Mouse (Mus musculus) layer of hippocampus, adult 9-10 months (tissue): ENCODE measurements around the gene Gpr119.

ENCODE experiments used
- DNase-seq: peaks from one replicate; pipeline ENCODE4 v3.0.0; 2022; ENCODE audit warnings: low spot score

Gpr119 gene

DNA sequence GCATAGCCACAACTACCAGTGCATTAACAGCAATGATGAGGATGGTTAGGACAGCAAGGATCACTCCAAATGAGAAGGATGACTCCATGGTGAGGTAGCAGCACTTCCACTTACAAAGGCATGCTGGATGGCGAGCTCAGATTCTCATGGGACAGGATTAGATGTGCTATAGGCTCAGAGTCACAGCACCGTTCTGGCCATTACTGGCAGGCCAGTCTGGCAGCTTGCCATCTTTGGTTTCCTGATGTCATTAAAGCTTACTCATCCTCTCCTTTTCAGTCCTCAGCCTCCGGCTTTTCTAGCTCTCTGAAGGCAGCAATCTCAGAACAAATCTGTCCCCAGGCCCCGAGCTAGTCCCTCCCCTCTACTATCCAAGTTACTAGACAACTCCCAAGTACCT, at the start of gene Gpr119:
Gene Gpr119 (minus strand): TSS at position 308 of the 400 bp plus-strand sequence.
- no peak for DNase-seq

- DNase-seq: no peak
These were observed 38.6 kb upstream of the Gpr119 start for GRCm38 (mm10) chrX:48712846-48713245.

- DNase-seq: no peak
These were observed 35.4 kb upstream of the Gpr119 start for GRCm38 (mm10) chrX:48709701-48710100.

DNA sequence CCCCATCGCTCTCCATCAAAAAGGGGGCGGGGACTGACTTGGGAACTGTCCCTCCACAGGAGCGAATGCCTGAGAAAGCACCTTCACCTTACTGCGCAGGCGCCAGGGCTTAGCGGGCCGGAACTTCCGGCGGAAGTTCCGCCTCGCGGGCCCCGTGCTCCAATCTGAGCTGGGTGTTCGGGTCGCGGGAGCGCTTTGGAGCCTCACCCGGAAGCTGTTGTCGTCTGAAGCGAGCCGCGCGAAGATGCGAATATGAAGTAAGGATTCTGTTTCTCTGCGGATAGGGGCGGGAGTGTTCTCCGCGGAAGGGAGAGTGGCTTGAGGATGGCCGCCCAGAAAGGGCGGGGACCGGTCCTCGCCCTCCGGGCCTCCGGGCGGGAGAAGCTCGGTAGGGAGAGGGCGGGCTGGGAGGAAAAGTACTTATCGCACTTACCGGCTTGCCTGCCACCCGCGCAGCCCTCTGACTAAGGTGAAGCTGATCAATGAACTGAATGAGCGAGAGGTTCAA, 20.6 kb upstream of the Gpr119 start, which contains the start of gene Rbmx2:
Gene Rbmx2 (plus strand): TSS at position 141 of the 508 bp plus-strand sequence.
- DNase-seq: peak; percentile 59

- no peak for DNase-seq
These were observed 20.2 kb upstream of the Gpr119 start for GRCm38 (mm10) chrX:48694460-48694859.

DNA sequence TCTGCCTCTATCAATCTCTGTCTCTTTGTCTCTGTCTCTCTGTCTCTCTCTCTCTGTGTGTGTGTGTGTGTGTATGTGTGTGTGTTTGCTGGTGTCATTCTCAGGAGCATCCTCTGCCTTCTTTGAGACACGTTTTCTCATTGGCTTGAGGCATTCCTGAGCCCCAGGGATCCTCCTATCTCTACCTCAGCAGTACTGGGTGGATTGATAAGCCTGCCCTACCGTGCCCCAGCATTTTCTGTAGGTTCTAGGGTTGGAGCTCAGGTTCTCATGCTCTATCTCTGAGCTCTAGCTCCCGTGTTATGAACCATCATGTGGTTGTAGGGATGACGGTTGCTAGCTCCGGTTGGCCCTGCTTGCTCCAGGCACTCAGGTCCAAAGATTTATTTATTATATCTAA, 9.6 kb upstream of the Gpr119 start:
- DNase-seq: no peak

DNA sequence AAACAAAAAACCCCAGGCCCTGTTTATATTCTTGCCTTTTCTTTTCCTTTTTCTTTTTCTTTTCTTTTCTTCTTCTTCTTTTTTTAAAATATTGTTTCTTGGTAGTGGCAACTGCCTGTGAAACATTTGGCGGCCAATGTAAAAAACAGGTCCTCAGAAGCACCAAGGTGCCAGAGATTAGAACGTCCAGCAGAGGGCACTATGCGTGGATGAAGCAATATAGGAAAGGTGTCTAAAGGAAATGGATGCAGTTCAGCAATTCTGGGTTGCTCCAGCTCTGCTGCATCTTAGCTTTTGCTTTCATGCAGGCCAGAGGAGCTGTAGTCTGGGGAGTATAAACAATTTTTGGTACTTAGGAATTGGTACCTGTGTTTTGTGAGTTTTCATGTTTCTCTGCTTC, 9.2 kb upstream of the Gpr119 start:
- DNase-seq: peak; percentile 17

DNA sequence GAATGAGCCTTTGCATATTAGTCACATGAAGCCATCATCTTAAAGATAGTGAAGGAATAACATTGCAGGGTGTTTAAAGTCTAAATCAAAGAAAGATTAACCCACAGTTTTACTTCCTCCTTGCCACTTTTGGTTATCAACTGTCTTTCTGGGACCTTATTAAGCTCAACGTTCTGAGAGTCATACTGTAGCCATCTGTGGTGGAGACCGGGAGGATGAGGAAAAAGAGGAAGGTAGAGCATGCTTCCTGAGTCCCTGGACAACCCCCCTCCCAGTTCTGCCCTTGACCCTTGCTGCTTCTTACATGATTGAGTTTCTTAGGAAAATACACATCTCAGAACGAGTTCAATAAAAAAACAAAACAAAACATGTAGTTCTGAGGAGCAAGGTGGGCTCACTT, 2.6 kb downstream of the Gpr119 start:
- DNase-seq: no peak

DNA sequence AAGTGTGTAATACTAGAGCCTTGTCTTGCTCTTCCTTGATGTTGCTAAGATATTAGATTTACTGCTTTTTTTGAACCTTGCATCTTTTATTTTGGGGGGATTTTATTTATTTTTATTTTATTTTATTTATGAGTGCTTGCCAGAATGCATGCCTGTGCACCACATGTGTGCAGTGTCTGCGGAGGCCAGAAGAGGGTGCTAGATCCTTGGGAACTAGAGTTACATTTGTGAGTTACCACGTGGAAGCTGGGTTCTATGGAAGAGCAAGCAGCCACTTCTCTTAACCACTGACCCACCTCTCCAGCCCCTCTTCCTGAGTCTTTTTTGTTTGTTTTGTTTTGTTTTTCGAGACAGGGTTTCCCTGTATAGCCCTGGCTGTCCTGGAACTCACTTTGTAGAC, 4.7 kb downstream of the Gpr119 start:
- DNase-seq: no peak

DNA sequence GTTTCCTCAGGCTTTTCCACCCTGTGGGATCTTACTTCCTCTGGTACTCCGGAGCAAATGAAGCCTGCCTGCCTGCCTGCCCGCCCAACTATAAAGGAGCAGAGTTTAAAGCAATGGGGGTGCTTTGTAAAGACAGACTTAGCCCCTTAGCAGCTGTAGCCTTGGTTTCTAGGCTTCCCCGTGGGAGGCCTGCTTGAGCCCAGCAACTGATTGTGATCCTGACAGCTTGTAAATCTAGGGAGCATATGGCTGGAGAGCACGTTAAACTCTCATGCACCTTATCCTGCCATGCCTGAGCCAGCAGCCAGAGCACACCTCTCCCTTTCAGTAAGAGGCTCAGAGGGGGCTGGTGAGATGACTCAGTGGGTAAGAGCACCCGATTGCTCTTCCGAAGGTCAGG, 7.5 kb downstream of the Gpr119 start:
- no peak for DNase-seq

DNA sequence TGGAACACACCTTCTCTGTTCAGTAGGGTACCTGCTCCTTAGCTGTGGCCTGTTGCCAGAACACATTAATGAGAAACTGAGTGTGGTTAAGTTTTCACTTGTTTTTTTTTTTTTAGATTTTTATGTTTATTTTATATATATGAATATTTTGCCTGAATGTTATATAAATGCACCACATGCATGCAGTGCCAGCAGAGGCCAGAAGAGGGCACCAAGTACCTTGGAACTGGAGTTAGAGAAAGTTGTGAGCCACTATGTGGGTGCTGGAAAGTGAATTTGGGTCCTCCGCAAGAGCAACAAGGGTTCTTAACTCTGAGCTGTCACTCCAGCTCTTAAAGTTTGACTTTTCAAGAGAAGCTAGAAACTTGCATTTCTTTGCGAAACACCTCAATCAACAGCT, 30.2 kb downstream of the Gpr119 start:
- DNase-seq: no peak

GRCm38 (mm10) chrX:48637032-48637431, 37.2 kb downstream of the Gpr119 start:
- no peak for DNase-seq

DNA sequence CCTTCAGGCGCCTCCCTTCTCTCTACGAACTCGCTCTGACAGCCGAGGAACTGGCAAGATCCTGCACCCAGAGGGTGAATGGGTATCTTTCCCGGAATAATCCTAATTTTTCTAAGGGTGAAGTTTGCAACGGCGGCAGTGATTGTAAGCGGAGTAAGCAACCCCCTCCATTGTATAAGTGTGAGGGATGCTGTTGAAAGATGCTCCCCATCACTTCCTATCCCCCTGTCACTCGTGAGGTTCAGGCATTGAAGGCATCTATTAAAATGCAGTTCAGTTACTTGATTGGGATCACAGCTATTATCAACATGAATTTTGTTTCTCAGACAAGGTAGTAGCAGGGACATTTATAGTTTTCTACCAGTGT, 50.2 kb downstream of the Gpr119 start:
- no peak for DNase-seq

GRCm38 (mm10) chrX:48623379-48624053, 50.8 kb downstream of the Gpr119 start, which contains the start of gene Slc25a14:
Gene Slc25a14 (plus strand): TSS chrX:48623413.
- DNase-seq: peak; percentile 53

GRCm38 (mm10) chrX:48623049-48623378, 51.3 kb downstream of the Gpr119 start:
- DNase-seq: no peak
